Mouse (Mus musculus): ENCODE results near the gene Emg1. TPM values are rescaled to one million over a fixed set of nuclear protein-coding genes. Genes with fewer than 3 reads are reported as not detected.

The Emg1 gene
- total RNA-seq, 1 experiment, result 344 TPM

DNA sequence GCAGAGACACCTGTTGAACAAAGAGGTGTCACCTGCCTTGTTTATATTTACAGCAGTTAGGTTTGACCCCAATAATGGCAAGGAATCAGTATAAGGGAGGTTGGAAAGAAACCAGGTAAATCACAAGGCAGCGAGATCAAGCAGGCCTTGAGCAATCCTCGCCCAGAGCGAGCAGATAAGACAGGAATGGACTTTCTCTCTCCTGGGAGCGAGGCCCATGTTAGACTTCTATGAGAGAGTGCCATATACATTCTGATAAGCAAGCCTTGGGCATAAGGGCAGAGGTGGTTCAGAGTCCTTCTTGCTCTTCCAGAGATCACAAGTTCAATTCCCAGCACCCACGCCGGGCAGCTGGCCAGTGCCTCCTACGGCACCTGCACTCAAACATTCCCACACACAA lies 33.2 kb downstream of the Emg1 start:
- in situ Hi-C loops (cut with MboI; ENCODE audit: low sequenced_read_pairs in 2 of 2, unreplicated experiment in 2 of 2), result no loop called here
- TF ChIP-seq HCFC1 (IDR thresholded peaks at IDR 0.05; ENCODE audit: borderline replicate concordance, insufficient read depth, low read length) (no peak), ZNF384 (IDR thresholded peaks at IDR 0.05; ENCODE audit: low read depth, low read length) (no peak), ZC3H11A (IDR thresholded peaks at IDR 0.05; ENCODE audit: borderline replicate concordance, low read depth, low read length) (no peak), MAFK (IDR thresholded peaks at IDR 0.05; ENCODE audit: insufficient read depth, low read depth, low read length) (no peak), CHD2 (IDR thresholded peaks at IDR 0.05; ENCODE audit: low read depth, low read length) (no peak)
- Histone ChIP-seq H3K27ac (ENCODE audit: insufficient read depth, low read depth, low read length, poor library complexity, severe bottlenecking) (no peak overlapping the region), H3K4me1 (ENCODE audit: control insufficient read depth in 2 of 2, insufficient read depth in 2 of 2, low read length in 2 of 2, poor library complexity in 1 of 2) (peaks cover 3 to 4% of the 10 kb centered on the region in 2 experiments), H3K9ac (ENCODE audit: insufficient read depth, low read depth, low read length, poor library complexity, severe bottlenecking) (no peak overlapping the region), H3K36me3 (ENCODE audit: control insufficient read depth, insufficient read depth, low read length, poor library complexity, severe bottlenecking) (peaks cover 6% of the 10 kb centered on the region; the same call in 1 of the 2 replicates), H3K4me3 (ENCODE audit: insufficient read depth in 1 of 2, low read depth in 1 of 2, low read length in 2 of 2, poor library complexity in 1 of 2, severe bottlenecking in 1 of 2) (no peak overlapping the region), H3K9me3 (ENCODE audit: control insufficient read depth, insufficient read depth, low read depth, low read length) (no peaks in the 10 kb centered on the region)
- no peak for DNase-seq (ENCODE audit: low read depth, low spot score)

DNA sequence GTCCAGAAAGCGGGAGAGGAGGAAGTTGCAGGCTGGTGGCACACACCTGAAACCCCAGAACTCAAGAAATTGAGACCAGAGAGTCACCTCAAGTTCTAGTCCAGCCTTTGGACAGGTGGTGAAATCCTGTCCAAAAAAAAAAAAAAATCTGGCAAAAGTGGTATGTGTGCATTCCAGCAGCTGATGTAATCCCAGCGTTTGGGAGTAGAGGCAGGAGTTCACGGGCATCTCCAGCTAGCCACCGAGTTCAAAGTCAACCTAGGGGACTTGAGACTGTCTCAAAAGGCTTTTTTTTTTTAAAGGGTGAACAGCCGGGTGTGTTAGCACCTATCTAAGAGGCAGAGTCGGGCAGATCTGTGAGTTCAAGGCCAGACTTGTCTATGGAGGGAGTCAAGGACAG lies 35.8 kb downstream of the Emg1 start:
- no peak for TF ChIP-seq HCFC1 (IDR thresholded peaks at IDR 0.05; ENCODE audit: borderline replicate concordance, insufficient read depth, low read length)
- TF ChIP-seq ZC3H11A (IDR thresholded peaks at IDR 0.05; ENCODE audit: borderline replicate concordance, low read depth, low read length), result no peak
- no peak for TF ChIP-seq MAFK (IDR thresholded peaks at IDR 0.05; ENCODE audit: insufficient read depth, low read depth, low read length)
- no peak for TF ChIP-seq ZNF384 (IDR thresholded peaks at IDR 0.05; ENCODE audit: low read depth, low read length)
- TF ChIP-seq CHD2 (IDR thresholded peaks at IDR 0.05; ENCODE audit: low read depth, low read length), result no peak
- Histone ChIP-seq H3K27ac (ENCODE audit: insufficient read depth, low read depth, low read length, poor library complexity, severe bottlenecking) (no peak overlapping the region), H3K36me3 (ENCODE audit: control insufficient read depth, insufficient read depth, low read length, poor library complexity, severe bottlenecking) (peaks cover 6% of the 10 kb centered on the region; the same call in 1 of the 2 replicates), H3K9ac (ENCODE audit: insufficient read depth, low read depth, low read length, poor library complexity, severe bottlenecking) (no peak overlapping the region), H3K9me3 (ENCODE audit: control insufficient read depth, insufficient read depth, low read depth, low read length) (no peaks in the 10 kb centered on the region), H3K4me3 (ENCODE audit: insufficient read depth in 1 of 2, low read depth in 1 of 2, low read length in 2 of 2, poor library complexity in 1 of 2, severe bottlenecking in 1 of 2) (no peak overlapping the region), H3K4me1 (ENCODE audit: control insufficient read depth in 2 of 2, insufficient read depth in 2 of 2, low read length in 2 of 2, poor library complexity in 1 of 2) (peaks cover 7% of the 10 kb centered on the region in 2 experiments)
- no peak for DNase-seq (ENCODE audit: low read depth, low spot score)
- in situ Hi-C loops (cut with MboI; ENCODE audit: low sequenced_read_pairs in 2 of 2, unreplicated experiment in 2 of 2), result no loop called here

DNA sequence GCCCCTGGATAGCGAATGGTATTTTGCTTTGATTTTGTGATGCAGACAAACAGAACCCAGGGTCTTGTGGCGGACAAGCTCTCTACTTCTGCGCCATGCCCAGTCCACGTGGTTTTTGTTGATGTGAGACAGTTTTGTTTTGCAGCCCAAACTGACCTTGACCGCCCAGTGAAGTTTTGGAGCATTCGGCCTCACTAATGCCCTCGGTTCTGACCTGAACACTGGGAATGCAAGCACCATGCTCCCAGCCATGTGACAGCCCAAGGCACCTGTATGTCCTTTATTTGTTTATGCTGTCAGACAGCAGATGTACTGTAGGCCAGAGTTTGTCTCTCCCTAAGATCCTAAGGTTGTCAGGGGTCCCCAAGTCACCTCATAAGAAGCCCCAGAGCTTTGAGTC lies 37.4 kb downstream of the Emg1 start:
- no peak for TF ChIP-seq HCFC1 (IDR thresholded peaks at IDR 0.05; ENCODE audit: borderline replicate concordance, insufficient read depth, low read length)
- no peak for TF ChIP-seq ZNF384 (IDR thresholded peaks at IDR 0.05; ENCODE audit: low read depth, low read length)
- no peak for TF ChIP-seq MAFK (IDR thresholded peaks at IDR 0.05; ENCODE audit: insufficient read depth, low read depth, low read length)
- no peak for TF ChIP-seq CHD2 (IDR thresholded peaks at IDR 0.05; ENCODE audit: low read depth, low read length)
- TF ChIP-seq ZC3H11A (IDR thresholded peaks at IDR 0.05; ENCODE audit: borderline replicate concordance, low read depth, low read length), result no peak
- peaks cover 7% of the 10 kb centered on the region in 2 experiments for H3K4me1 ChIP-seq (ENCODE audit: control insufficient read depth in 2 of 2, insufficient read depth in 2 of 2, low read length in 2 of 2, poor library complexity in 1 of 2)
- DNase-seq (ENCODE audit: low read depth, low spot score), result no peak
- in situ Hi-C loops (cut with MboI; ENCODE audit: low sequenced_read_pairs in 2 of 2, unreplicated experiment in 2 of 2), result no loop called here
- no peaks in the 10 kb centered on the region for H3K9me3 ChIP-seq (ENCODE audit: control insufficient read depth, insufficient read depth, low read depth, low read length)
- peaks cover 9% of the 10 kb centered on the region; the same call in 1 of the 2 replicates for H3K36me3 ChIP-seq (ENCODE audit: control insufficient read depth, insufficient read depth, low read length, poor library complexity, severe bottlenecking)
- 0 out of 2 replicates have a peak overlapping the region, but pooled peaks have one; percentile 6 for H3K27ac ChIP-seq (ENCODE audit: insufficient read depth, low read depth, low read length, poor library complexity, severe bottlenecking)
- no peak overlapping the region for H3K9ac ChIP-seq (ENCODE audit: insufficient read depth, low read depth, low read length, poor library complexity, severe bottlenecking)
- H3K4me3 ChIP-seq (ENCODE audit: insufficient read depth in 1 of 2, low read depth in 1 of 2, low read length in 2 of 2, poor library complexity in 1 of 2, severe bottlenecking in 1 of 2), result no peak overlapping the region

DNA sequence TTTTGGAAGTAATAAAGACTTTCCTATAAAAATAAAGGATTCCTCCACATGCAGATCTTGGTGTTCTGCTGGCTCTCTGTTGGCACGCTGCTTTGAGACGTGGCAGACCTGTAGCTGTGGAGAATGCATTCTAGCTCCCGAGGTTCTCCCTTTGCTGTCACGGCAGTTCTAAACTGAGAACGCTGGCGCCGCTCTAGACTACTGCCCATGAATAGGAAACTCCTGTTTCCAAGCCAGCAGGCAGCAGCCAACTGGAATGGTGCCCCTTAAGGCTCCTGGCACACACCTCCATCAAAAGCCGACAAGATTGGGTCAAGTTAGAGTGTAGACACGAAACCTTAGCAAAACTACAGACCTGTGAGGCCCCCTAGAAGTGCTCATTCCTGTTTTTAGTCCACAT lies 38.4 kb downstream of the Emg1 start:
- Histone ChIP-seq H3K36me3 (ENCODE audit: control insufficient read depth, insufficient read depth, low read length, poor library complexity, severe bottlenecking) (peaks cover 9% of the 10 kb centered on the region; the same call in 1 of the 2 replicates), H3K9ac (ENCODE audit: insufficient read depth, low read depth, low read length, poor library complexity, severe bottlenecking) (no peak overlapping the region), H3K4me1 (ENCODE audit: control insufficient read depth in 2 of 2, insufficient read depth in 2 of 2, low read length in 2 of 2, poor library complexity in 1 of 2) (peaks cover 7 to 10% of the 10 kb centered on the region in 2 experiments), H3K9me3 (ENCODE audit: control insufficient read depth, insufficient read depth, low read depth, low read length) (no peaks in the 10 kb centered on the region), H3K4me3 (ENCODE audit: insufficient read depth in 1 of 2, low read depth in 1 of 2, low read length in 2 of 2, poor library complexity in 1 of 2, severe bottlenecking in 1 of 2) (no peak overlapping the region), H3K27ac (ENCODE audit: insufficient read depth, low read depth, low read length, poor library complexity, severe bottlenecking) (no peak overlapping the region)
- TF ChIP-seq HCFC1 (IDR thresholded peaks at IDR 0.05; ENCODE audit: borderline replicate concordance, insufficient read depth, low read length) (no peak), CHD2 (IDR thresholded peaks at IDR 0.05; ENCODE audit: low read depth, low read length) (no peak), ZC3H11A (IDR thresholded peaks at IDR 0.05; ENCODE audit: borderline replicate concordance, low read depth, low read length) (no peak), ZNF384 (IDR thresholded peaks at IDR 0.05; ENCODE audit: low read depth, low read length) (no peak), MAFK (IDR thresholded peaks at IDR 0.05; ENCODE audit: insufficient read depth, low read depth, low read length) (no peak)
- in situ Hi-C loops (cut with MboI; ENCODE audit: low sequenced_read_pairs in 2 of 2, unreplicated experiment in 2 of 2), result no loop called here
- no peak for DNase-seq (ENCODE audit: low read depth, low spot score)

Measured in ES-E14 (cell line).